Mouse (Mus musculus) gastrocnemius, postnatal 10 days (tissue): Measurements from ENCODE around the gene Pan2. TPM values are rescaled to one million over a fixed set of nuclear protein-coding genes. Genes with fewer than 3 reads are reported as not detected.
A peak's percentile ranks its signal among the peaks of the same experiment; 100 is the strongest.
"Not testable (repeated sequence)": the region's sequence is repeated elsewhere in the genome, so short reads cannot be mapped to it uniquely, and the experiment has no call there.

Source experiments
- DNase-seq: peaks from one replicate; pipeline ENCODE4 v3.0.0; 2021; ENCODE audit warnings: mixed read lengths
- total RNA-seq, 2 experiments: library from RNA; stranded (reverse); gene quantifications; 2 replicates each; pipeline ENCODE4 v1.2.3; 2021

Gene Pan2
- total RNA-seq, 2 experiments from 2014 or later, result 10.0 to 13.9 TPM

DNA sequence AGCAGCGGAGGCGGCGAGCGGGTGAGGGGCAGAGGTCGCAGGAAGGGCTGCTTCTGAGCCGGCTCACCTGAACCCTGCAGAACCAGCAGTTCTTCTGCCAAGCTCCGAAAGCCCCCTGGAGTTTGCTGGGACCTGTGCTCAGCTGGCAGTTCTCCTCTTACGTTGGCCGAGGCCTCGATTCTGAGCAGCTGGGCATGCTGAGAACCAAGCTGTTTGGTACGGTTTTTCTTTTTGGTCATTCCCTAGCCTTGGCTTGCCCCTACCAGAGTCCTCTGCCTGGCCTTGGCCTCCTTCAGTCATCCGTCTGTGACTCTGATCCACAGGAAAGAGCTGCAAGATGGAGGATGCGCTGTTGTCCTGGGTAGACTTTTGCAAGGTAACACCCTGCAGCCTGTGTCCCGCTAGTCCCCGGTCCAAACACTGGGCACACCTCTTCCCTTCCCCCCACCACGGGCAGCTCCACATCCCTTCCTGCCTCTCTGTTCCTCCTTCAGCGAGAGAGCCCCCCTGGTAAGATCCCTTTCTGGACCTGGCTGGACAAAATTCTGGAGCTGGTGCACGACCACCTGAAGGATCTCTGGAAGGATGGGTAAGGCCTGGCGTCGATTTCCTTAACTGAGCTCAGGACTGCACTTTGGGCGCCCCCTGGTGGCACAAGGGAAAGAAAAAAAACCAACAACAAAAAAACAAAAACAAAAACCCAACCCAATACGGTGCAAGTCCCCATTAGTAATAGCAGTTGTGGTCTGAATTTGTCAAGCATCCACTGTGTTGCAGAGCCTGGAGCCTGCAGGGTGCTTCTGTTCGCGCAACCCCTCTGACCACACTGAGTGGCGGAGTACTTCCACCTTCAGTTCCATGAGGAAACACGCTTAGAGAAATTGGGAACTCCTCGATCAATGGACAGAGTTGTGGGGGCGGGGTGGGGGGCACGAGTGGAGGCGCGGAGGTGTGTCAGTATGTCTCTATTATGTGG, 19.2 kb upstream of the Pan2 start:
- peak; percentile 75 for DNase-seq

DNA sequence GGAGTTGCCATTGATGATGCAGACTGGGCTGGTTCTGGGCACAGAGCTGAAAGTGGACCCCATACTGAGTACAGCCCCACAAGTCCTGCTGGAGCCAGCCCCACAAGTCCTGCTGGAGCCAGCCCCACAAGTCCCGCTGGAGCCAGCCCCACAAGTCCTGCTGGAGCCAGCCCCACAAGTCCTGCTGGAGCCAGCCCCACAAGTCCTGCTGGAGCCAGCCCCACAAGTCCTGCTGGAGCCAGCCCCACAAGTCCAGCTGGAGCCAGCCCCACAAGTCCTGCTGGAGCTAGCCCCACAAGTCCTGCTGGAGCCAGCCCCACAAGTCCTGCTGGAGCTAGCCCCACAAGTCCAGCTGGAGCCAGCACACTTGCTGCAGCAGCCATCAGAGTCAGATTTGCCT, 12.5 kb upstream of the Pan2 start:
- peak; percentile 41 for DNase-seq

DNA sequence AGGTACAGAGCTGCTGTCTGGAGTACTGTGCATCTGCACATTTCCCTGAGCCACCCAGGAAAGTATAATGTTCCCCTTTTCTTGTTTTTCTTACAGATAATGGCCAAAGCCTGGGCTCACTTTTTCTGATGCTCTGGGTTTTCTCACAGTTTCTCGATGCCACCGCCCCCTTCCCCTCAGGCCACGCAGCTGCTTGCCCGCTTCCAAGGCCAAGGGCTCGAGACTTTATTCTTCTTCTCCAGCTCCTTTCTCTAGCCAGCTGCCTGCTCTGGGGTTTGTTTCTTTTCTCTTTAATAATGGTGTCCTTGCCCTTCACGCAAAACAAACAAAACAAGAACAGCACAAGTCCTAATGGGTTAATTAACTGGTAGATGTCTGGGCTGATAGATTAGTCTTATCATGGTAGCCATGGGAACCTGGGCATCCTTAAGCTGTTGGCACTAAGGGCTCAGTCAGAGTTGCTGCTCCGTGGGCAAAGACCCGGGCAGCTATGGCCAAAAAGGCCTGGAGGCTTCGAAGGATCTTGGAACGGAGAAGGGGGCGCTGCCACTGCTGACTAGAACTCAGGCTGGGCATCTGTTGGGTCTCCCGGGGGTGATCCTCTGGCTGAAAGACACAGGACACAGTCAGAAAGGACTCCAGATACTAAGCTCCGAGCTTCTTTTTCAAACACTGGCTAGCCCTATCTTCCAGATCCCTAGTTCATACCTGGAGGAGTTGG, 6.6 kb upstream of the Pan2 start:
- DNase-seq, result no peak

DNA sequence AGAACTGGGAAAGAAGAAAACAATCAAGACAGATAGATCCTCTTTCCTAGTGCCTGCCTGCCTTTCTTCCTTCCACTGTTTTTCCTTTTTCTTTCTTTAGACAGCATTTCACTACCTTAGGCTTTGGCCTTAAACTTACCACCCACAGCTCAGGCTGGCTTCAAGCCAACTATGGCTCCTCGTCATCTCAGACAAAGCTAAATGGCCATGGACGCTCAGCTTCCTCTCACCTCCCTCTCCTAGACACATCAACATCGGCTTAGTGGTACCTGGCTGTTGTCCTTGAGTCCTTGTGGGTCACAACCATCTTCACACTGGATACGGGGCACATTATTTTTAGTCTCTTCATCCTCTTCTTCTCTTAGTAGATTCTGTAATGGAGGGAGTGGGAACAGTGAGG, 5.9 kb upstream of the Pan2 start:
- DNase-seq, result no peak

DNA sequence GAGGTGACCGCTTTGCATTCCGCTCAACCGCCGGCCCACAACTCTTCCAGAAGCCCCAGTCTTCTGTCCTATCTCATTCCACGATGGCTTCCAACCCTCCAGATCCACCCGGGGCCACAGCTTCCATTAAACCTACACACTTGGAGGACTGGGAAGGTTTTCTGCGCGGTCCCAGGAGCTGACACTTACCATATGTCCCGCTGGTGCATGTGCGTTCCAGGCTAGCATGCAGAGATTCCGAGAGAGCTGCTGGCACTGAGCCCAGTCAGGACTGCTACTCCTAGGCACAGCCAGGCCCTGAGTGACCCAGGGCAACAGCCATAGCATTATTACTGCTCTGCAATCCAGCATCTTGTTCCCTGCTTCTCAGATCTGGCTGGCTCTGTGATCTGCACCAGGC, 5.5 kb upstream of the Pan2 start:
- DNase-seq, result no peak

DNA sequence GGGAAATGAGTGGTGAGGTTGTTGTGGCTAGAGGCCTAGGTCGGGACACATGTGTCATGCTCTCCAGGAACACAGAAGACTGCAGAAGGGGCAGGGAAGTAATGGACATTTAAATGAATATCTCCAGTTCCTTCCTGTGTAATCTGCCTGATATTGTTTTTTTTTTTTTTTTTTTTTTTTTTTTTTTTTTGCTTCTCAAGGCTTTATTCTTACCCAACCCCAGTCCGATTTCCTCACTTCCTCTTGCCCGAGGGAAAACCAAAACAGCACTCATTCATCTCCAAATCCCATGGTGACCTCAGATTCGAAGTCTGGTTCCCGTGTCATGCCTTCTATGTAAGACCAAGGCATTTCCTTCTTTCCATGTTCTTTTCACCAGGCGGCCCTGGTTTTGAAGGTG, 4.9 kb upstream of the Pan2 start:
- no peak for DNase-seq

DNA sequence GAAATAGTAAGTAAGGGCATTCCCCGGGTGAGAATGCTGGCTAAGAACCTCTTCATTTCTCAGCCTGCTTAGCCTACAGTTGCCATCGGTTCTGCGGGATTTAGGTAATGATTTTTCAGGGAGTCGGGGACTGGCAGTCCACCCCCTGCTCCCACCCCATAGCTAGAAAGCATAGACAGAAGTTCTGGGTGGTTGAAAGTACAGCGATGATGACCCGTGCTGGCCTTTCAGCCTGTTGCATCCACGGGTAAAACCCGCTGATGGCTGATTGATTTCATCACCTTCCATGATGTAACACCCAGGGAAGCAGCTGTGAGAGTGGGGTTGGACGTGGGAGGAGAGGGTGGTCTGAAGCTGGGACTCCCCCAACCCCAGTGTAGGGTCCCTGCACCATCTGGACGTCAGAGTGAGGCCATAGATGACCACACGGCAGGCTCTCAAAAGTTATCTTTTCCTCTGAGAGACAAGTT, 4.4 kb upstream of the Pan2 start, which contains the start of gene Il23a:
Il23a (minus strand) TSS at position 51 of the 470 bp plus-strand sequence.
- DNase-seq, result no peak

DNA sequence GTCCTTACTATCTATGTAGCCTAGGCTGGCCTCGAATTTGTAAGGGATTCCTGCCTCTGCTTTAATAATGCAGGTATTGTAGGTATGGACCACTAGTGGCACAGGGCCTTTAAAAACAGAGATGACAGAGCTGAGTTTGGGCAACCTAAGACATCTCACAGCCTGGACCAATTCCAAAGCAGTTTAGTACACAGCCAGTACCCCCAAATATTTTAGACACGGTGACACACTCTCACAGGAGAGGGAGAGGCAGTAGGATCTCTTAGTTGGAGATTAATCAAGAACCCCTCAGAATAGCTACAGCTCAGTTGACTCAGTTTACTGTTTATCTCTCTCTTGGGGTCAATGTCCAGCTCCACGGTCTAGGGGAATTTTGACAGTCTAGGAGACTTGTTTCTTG, 778 bp upstream of the Pan2 start:
- DNase-seq, result no peak

DNA sequence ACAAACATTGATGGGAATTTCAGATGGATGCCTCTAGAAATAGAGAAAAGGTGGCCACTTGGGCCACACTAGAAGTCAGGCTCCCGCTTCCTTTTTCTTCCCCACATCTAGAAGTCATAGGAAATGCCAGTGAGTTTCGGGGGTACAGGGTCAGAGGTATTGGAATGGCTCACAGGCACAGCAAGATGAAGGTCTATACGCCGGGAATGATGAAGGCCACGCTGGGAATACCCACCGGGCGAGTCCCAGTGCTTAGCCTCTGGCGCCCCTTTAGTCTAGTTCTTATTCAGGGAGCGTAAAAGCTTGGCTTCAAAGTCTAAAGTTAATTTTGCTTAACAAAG, 380 bp upstream of the Pan2 start:
- DNase-seq, result peak; percentile 33

DNA sequence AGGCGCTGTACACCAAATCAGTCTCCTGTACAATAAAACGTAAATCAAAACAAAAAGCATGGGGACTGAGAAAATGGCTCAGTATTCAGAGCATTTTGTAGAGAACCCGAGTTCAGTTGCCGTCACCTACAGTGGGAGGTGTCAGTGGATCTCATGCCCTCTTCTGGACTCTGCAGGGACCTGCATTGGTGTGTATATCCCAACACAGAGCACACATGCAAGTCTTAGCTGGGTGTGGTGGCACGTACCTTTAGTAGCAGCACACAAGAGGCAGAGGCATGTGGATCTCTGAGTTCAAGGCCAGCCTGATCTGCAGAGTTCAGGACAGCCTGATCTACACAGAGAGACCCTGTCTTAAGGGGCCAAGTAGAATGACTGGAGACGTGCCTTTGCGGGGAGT, 6.5 kb downstream of the Pan2 start:
- no peak for DNase-seq

DNA sequence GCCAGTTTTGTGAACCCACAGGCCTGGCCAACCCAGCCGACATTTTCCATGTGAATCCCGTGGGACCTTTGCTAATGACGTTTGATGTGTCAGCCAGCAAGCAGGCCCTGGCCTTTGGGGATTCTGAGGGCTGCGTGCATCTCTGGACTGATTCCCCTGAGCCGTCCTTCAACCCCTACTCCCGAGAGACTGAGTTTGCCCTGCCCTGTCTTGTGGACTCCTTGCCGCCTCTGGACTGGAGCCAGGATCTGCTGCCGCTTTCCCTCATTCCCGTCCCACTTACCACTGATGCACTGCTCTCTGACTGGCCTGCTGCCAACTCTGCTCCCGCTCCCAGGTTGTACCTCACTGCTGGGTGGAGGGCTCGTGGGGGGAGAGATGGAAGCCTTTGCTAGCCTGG, 7.0 kb downstream of the Pan2 start:
- peak; percentile 31 for DNase-seq

DNA sequence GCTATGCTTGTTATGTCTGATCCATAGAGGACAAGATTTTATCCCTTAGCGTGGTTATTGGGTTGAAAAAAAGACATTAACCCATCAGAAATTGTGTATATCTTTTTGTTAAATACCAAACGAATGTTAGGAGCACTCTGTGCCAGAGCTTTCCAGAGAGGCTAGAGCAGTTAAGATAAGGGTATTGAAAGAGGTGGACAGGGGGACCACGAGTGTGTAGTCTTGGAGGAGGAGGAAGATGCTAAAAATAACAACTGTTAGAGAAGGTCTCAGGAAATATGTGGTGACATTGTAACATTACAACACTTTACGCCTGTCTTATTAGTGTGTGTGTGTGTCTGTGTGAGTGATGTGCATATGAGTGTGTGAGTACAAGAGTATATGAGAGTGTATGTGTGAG, 7.8 kb downstream of the Pan2 start:
- no peak for DNase-seq

DNA sequence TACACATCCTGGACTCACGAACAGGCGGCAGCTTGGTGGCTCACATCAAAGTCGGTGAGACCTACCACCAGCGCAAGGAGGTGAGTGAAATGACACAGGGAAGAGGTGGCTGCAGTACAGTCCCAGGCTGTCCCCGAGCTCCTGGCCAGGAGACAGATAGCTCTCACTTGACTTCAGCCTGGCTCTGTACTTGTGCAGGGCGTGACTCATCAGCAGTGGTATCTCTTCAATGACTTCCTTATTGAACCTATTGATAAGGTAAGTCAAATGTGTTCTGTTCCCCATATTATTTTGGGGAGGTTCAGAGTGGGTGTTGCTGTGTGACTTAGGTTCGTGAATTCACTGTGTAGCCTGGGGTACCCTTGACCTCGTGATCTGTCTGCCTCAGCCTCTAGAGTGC, 12.4 kb downstream of the Pan2 start:
- no peak for DNase-seq

DNA sequence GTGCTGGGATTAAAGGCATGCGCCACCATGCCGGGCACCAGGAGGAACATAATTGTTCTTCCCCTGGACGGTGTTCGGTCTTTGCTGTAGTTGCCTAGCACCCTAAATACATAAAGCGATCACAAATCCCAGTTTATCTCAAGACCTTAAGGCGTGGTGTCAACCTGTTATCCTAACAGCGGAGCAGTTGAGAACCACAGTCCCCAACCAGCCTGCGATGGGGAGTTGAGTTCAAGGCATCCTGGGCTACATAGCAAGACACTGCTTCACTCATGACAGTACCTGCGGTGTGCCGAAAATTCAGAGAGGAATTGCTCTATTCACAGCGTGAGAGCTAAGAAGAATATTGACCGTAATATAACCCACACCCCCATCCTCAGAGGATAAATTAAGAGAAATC, 18.5 kb downstream of the Pan2 start:
- DNase-seq, result no peak

DNA sequence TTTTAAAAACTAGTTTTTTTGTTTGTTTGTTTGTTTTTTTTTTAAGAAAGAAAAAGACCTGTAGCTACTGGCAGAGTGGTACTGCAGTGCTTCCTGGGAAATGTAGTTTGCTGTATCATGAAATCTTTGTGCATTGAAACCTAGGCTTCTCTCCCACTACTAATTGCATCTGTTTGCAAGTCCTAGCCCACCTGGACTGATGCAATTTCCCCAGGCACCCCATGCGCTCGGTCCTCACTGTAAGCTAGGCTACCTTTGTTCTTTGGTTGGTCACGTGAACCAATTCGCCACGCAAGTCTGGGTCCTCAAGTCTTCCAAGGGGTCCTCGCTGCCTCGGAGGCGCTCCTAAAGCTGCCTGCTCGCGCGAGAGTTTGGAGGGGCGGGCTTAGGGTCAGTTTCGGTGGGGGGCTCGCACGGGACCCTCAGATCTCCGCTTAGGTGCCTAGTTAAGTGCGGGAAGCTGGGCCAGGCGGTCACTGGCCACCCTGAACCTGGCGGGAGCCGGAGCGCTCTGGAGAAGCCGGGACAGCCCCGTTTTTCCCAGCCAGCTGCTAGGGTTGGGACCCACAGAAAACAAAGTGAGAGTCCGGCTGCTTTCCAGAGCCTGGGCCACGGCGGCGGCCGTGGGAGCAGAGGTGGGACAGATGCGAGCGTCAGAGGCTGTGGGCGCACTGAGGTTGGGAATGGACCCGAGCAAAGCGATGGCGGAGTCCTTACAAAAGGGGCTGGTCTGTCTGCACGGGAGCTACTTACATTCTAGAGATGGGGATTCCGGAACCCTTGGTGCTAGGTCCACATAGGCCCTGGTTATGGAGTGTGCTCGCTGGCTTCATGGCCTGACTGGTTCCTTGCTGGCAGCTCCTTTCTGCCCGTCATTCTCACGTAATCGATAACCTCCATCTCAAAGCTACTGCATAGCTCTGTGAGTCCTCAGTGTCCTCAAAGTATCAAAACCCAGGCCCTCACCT, 19.3 kb downstream of the Pan2 start, which contains the start of gene Cnpy2:
Cnpy2 (plus strand) TSS at position 319 of the 968 bp plus-strand sequence.
- DNase-seq, result peak; percentile 79

DNA sequence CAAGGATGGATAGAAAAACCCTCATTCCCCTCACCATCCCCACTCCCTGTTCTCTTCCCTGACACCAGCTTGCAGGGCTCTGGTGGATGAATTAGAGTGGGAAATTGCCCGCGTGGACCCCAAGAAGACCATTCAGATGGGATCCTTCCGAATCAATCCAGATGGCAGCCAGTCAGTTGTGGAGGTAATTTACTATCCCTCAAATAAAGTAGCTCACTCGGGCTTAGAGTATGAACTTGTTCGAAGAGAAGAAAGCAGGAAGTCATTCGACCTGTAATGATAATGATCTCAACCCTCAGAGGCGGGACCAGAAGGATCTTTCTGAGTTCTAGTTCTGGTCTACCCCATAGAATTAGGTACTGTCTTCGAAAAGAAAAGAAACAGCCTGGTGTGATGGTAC, 20.4 kb downstream of the Pan2 start:
- DNase-seq, result no peak

DNA sequence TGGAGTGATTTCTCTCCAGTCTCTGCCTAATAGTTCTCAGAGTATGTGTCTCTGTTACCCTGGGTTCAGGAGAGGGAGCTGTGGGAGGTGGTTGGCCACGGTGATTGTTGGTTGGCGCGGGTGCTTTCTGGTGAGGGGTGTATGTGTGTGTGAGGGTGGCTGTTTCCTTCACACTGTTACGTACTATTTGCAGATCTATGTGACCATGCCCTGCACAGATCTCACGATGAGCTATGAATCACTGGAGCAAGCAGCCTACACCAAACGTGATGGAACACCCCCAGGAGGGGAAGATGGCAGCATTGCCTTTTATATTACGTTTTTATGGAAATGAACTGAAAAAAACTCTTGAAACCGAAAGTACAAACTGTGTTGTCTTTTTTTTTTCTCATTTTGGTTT, 23.7 kb downstream of the Pan2 start:
- no peak for DNase-seq

DNA sequence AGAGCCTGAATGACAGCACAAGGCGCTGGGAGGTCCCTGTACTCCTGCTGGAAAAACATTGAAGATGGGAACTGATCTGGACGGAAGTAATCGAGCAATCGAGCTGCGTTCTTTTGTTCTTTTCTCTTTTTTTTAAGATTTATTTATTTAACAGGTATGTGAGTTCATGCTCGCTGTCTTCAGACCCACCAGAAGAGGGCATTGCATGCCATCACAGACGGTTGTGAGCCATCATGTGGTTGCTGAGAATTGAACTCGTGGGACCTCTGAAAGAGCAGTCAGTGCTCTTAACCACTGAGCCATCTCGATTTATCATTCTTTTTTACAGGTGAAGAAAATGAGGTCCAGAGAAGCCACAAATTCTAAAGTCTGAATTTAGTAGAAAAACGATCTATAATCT, 24.5 kb downstream of the Pan2 start:
- DNase-seq, result no peak

DNA sequence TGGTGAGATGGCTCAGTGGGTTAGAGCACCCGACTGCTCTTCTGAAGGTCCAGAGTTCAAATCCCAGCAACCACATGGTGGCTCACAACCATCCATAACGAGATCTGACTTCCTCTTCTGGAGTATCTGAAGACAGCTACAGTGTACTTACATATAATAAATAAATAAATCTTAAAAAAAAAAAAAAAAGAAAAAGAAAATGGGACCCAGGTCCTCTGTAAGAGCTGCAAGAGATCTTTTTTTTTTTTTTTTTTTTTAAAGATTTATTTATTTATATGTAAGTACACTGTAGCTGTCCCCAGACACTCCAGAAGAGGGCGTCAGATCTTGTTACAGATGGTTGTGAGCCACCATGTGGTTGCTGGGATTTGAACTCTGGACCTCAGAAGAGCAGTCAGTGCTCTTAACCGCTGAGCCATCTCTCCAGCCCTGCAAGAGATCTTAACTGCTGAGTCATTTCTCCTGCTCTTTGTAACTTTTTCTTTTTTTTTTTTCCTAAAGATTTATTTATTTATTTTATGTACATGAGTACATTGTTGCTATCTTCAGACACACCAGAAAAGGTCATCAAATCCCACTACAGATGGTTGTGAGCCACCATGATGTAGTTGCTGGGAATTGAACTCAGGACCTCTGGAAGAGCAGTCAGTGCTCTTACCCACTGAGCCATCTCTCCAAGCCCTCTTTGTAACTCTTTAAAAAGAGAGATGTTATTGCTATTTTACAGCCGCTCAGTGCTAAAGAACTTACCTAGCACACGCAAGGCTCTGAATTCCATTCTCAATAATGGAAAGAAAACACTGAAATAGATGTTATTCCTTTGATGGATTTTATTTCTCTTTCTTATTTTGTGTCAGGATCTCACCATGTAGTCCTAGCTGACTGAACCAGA, 29.5 kb downstream of the Pan2 start:
- not testable (repeated sequence) for DNase-seq

DNA sequence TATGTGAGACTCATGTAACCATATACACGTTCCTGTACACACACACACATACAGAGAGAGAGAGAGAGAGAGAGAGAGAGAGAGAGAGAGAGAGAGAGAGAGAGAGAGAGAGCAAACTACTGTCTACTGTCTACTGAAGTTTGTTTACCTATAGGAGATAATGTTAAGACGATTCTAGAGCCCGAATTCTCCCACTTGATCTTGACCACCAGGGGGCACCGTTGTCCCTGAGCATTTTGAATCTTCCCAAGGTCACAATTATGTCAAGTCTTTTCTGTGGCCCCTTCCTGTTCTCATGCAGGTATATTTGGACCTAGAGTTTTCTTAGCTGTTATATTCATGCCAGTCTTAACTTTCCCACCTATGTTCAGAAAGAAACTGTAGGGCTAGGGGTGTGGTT, 32.4 kb downstream of the Pan2 start:
- peak; percentile 80 for DNase-seq

DNA sequence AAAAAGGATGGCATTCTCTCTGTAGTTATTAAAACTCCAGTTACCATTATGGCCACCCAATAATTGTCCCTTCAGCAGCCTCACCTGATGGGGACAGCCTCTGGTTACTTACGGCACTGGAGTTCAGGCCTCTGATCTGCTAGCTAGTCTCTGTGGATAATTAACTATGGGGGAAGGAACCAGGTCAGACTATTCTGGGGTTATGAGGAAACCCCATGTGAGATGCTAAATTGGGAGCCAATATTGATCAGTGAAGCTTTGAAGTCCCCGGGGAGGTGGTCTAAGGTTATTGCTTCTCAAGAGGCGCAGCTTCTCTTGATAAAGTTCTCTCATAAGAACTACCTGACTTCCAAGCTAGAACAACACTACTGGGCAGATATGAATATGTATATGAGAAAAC, 33.1 kb downstream of the Pan2 start:
- no peak for DNase-seq
